Mouse (Mus musculus): Measurements from ENCODE around the gene Car8. TPM values are rescaled to one million over a fixed set of nuclear protein-coding genes. Genes with fewer than 3 reads are reported as not detected.
"Not testable (repeated sequence)": the region's sequence is repeated elsewhere in the genome, so short reads cannot be mapped to it uniquely, and the experiment has no call there.

The Car8 gene
- polyA plus RNA-seq, 1 experiment from 2014 or later, result 1.7 TPM

DNA sequence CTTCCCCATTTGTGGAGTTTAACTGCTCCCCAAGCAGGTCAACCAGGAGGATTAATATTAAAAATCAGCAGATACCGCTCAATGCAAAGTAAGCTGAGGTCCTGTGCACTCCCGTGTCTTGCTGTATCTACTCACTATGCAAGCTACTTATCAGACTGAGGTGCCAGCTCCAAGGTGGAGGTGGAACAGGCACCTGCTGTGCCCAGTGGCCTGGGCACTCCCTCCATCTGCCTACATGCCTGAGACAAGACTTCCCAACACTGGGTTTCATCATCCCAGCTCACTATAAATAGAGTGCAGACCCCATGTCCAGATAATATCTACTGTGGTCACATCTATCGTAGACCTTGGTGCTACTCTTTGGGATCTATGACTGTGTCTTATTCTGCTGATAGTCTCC, 127.0 kb downstream of the Car8 start:
- no peak for DNase-seq (ENCODE audit: low spot score)
- Histone ChIP-seq H3K4me1 (replicated peaks; ENCODE audit: control insufficient read depth, insufficient read depth, low read length) (no peaks in the 10 kb centered on the region), H3K9ac (ENCODE audit: low read depth, low read length) (no peak overlapping the region), H3K4me2 (no peak overlapping the region), H3K27ac (ENCODE audit: low read depth, low read length) (no peak overlapping the region), H3K4me3 (ENCODE audit: low read depth, low read length) (no peak overlapping the region), H3K9me3 (ENCODE audit: control insufficient read depth, low read length) (no peaks in the 10 kb centered on the region), H3K27me3 (replicated peaks; ENCODE audit: control insufficient read depth, insufficient read depth, low read length) (no peaks in the 10 kb centered on the region), H3K36me3 (ENCODE audit: control insufficient read depth, insufficient read depth, low read length) (no peaks in the 10 kb centered on the region)
- no peak for ATAC-seq (replicated peaks; ENCODE audit: low FRiP score)
- WGBS, result 80% methylated on average over 3 of the region's 3 CpGs

DNA sequence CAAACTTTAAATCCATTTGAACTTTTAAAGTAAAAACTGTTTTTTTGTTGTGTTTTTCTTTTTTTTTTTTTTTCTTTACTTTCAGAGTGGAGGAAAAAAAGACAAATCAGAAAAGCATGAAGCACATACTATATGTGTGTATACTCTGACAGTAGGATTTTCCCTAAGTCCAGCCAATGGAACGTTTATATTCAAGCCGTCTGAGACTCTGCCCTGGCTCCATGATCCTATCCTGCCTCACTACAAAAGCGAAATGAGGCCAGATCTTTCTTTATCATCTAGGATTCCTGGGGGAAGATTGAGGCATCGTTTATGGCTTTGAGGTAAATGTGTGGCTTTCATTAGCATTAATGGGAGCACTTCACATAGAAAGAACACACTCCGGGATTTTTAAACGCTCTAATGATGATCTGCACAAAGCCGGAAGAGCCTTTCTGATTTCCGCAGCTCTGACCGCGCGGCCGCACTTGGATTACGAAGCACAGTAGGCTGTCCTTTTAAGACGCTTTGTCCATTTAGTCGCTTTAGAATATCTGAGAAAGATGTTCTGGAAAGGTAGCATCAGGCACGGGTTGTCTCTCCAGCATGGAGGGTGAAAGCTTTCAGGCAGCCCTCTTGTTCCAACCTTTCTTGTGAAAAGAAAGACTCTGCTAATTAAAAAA, 128.8 kb downstream of the Car8 start:
- no peak overlapping the region for H3K4me3 ChIP-seq (ENCODE audit: low read depth, low read length)
- H3K9ac ChIP-seq (ENCODE audit: low read depth, low read length), result no peak overlapping the region
- no peak overlapping the region for H3K4me2 ChIP-seq
- H3K27ac ChIP-seq (ENCODE audit: low read depth, low read length), result no peak overlapping the region
- H3K27me3 ChIP-seq (replicated peaks; ENCODE audit: control insufficient read depth, insufficient read depth, low read length), result no peaks in the 10 kb centered on the region
- DNase-seq (ENCODE audit: low spot score) (no peak), ATAC-seq (replicated peaks; ENCODE audit: low FRiP score) (no peak)
- no peaks in the 10 kb centered on the region for H3K4me1 ChIP-seq (replicated peaks; ENCODE audit: control insufficient read depth, insufficient read depth, low read length)
- WGBS, result 89% methylated on average over 16 of the region's 16 CpGs
- no peaks in the 10 kb centered on the region for H3K36me3 ChIP-seq (ENCODE audit: control insufficient read depth, insufficient read depth, low read length)
- H3K9me3 ChIP-seq (ENCODE audit: control insufficient read depth, low read length), result no peaks in the 10 kb centered on the region

- WGBS, result 83% methylated on average over 3 of the region's 3 CpGs
- Histone ChIP-seq H3K36me3 (ENCODE audit: control insufficient read depth, insufficient read depth, low read length) (no peaks in the 10 kb centered on the region), H3K4me2 (no peak overlapping the region), H3K27me3 (replicated peaks; ENCODE audit: control insufficient read depth, insufficient read depth, low read length) (no peaks in the 10 kb centered on the region), H3K9ac (ENCODE audit: low read depth, low read length) (no peak overlapping the region), H3K4me3 (ENCODE audit: low read depth, low read length) (no peak overlapping the region), H3K27ac (ENCODE audit: low read depth, low read length) (no peak overlapping the region), H3K9me3 (ENCODE audit: control insufficient read depth, low read length) (no peaks in the 10 kb centered on the region), H3K4me1 (replicated peaks; ENCODE audit: control insufficient read depth, insufficient read depth, low read length) (no peaks in the 10 kb centered on the region)
- no peak for DNase-seq (ENCODE audit: low spot score)
- no peak for ATAC-seq (replicated peaks; ENCODE audit: low FRiP score)
Measured at GRCm38 (mm10) chr4:8101466-8101865, 137.4 kb downstream of the Car8 start.

DNA sequence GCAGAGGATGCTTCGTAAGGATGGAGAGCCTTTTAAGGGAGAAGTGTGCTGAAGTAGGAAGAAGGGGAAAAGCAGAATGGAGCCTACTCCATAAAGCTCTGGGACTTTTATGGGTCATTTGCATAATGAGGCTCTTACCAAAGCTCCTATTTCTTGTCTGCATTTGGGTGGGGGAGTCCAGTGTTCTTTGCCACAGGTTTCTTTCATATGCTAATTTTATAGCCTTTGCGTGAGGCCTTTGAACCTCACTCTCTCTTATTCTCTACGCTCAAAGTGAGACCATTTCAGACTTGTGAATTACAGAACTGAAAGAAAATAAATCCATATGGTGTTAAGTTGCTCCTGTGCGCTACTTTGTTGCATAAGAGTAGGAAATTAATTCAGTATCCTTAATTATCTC, 140.8 kb downstream of the Car8 start:
- Histone ChIP-seq H3K36me3 (ENCODE audit: control insufficient read depth, insufficient read depth, low read length) (no peaks in the 10 kb centered on the region), H3K4me3 (ENCODE audit: low read depth, low read length) (no peak overlapping the region), H3K4me1 (replicated peaks; ENCODE audit: control insufficient read depth, insufficient read depth, low read length) (no peaks in the 10 kb centered on the region), H3K9me3 (ENCODE audit: control insufficient read depth, low read length) (no peaks in the 10 kb centered on the region), H3K4me2 (no peak overlapping the region), H3K27me3 (replicated peaks; ENCODE audit: control insufficient read depth, insufficient read depth, low read length) (no peaks in the 10 kb centered on the region), H3K27ac (ENCODE audit: low read depth, low read length) (no peak overlapping the region), H3K9ac (ENCODE audit: low read depth, low read length) (no peak overlapping the region)
- no peak for ATAC-seq (replicated peaks; ENCODE audit: low FRiP score)
- WGBS, result 83% methylated on average over 4 of the region's 4 CpGs
- DNase-seq (ENCODE audit: low spot score), result no peak

DNA sequence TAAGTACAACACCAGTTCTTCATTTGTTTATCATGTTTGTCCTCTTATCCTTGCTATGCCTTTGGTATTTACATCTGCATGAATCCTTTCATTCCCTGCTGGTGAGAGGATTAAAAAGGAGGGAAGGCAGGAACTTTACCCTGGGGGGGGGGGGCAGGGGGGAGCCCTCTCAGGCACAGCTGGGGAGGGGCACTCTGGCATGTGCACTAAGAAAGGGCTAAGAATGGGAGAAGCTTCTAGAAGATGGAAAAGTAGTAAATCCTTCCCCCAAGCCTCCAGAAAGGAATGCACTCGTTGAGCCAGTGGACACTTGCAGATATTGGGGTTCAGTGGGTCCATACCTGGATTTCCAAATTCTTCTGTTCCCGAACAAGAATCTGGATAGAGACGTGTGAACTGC, 141.2 kb downstream of the Car8 start:
- H3K9me3 ChIP-seq (ENCODE audit: control insufficient read depth, low read length), result no peaks in the 10 kb centered on the region
- no peaks in the 10 kb centered on the region for H3K27me3 ChIP-seq (replicated peaks; ENCODE audit: control insufficient read depth, insufficient read depth, low read length)
- no peak overlapping the region for H3K27ac ChIP-seq (ENCODE audit: low read depth, low read length)
- WGBS, result 71% methylated on average over 3 of the region's 3 CpGs
- ATAC-seq (replicated peaks; ENCODE audit: low FRiP score) (no peak), DNase-seq (ENCODE audit: low spot score) (no peak)
- no peaks in the 10 kb centered on the region for H3K36me3 ChIP-seq (ENCODE audit: control insufficient read depth, insufficient read depth, low read length)
- no peak overlapping the region for H3K4me2 ChIP-seq
- no peak overlapping the region for H3K9ac ChIP-seq (ENCODE audit: low read depth, low read length)
- H3K4me1 ChIP-seq (replicated peaks; ENCODE audit: control insufficient read depth, insufficient read depth, low read length), result no peaks in the 10 kb centered on the region
- H3K4me3 ChIP-seq (ENCODE audit: low read depth, low read length), result no peak overlapping the region

DNA sequence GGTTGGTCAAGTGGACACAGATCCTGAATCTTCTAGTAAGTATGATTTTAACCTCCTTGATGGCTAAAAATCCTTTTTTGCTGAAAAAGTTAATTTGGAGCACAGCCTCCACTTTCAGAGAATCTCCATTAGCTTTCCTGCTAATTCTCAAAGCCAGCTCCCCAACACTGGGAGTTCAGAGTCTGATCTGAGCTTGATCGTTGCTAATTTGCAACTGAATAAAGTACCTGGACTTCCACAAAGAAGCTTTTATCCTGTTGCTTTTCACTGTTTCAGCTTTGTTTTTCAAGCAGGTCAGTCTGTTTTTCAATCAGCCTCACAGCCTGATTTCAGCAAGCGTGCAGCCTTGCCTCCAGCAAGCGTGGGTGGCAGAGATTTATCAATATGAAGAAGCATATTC, 145.3 kb downstream of the Car8 start:
- not testable (repeated sequence) for H3K4me2 ChIP-seq; H3K9ac ChIP-seq (ENCODE audit: low read depth, low read length); H3K36me3 ChIP-seq (ENCODE audit: control insufficient read depth, insufficient read depth, low read length); ATAC-seq (replicated peaks; ENCODE audit: low FRiP score); DNase-seq (ENCODE audit: low spot score); H3K27me3 ChIP-seq (replicated peaks; ENCODE audit: control insufficient read depth, insufficient read depth, low read length); H3K4me1 ChIP-seq (replicated peaks; ENCODE audit: control insufficient read depth, insufficient read depth, low read length); H3K9me3 ChIP-seq (ENCODE audit: control insufficient read depth, low read length); H3K4me3 ChIP-seq (ENCODE audit: low read depth, low read length); H3K27ac ChIP-seq (ENCODE audit: low read depth, low read length)
- WGBS, result 85% methylated on average over 3 of the region's 3 CpGs

Small RNA genes lying within 50 kb of the gene (microRNA-seq; reads per million reads assigned to microRNA genes)
- gene Gm25355 (ENCODE audit: borderline number of aligned reads), result not detected
